Mouse (Mus musculus): ENCODE data around the gene Zmynd8. TPM values are rescaled to one million over a fixed set of nuclear protein-coding genes. Genes with fewer than 3 reads are reported as not detected.
A peak's percentile ranks its signal among the peaks of the same experiment; 100 is the strongest.

Gene Zmynd8
- polyA plus RNA-seq, 1 experiment from 2014 or later, result 68.1 TPM

DNA sequence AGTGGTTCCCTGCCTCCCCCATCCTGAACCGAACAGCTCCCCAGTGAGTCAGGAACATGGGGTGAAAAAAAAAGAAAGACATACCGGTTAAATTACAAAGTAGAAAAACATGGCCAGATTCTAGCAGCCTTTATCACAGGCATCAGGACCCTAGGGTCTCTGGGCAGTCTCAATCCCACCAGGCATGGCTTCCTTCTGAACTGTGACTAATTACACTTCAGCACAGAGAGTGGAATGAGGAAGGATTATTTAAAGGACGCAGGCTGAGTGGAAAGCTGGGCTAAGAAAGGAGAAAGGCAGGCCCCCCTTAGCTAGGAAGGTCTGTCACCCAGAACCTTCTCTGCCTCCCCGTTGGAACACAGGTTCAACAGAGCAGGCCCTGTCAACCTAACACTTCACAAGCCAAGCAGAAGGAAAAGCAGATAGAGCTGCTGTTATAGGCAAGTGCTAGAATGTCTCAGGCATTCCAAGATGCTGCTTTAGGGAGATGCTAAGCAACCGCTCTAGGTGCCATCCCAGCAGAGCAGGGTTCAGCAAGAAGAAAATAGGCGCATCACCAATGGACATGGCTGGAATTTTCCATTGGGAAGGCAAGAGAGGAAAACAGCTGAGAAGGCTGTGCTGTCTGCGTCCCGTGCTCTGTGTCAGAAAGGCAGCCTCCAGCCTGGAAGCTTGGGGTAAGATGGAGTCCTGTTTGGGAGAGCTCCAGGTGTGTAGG is 22.5 kb downstream of the Zmynd8 start:
- Histone ChIP-seq H3K27me3 (replicated peaks; ENCODE audit: low read depth, poor library complexity, severe bottlenecking) (no peaks in the 10 kb centered on the region), H3K36me3 (replicated peaks) (peaks cover 55% of the 10 kb centered on the region), H3K4me1 (peaks cover 87% of the 10 kb centered on the region), H3K9me3 (no peaks in the 10 kb centered on the region), H3K27ac (replicated peaks) (peak overlapping the region; percentile 89), H3K4me3 (peak overlapping the region; percentile 16; the same call in 1 of the 2 replicates)
- DNase-seq (ENCODE audit: low spot score), result no peak
- 34% methylated on average over 8 of the region's 8 CpGs for WGBS

DNA sequence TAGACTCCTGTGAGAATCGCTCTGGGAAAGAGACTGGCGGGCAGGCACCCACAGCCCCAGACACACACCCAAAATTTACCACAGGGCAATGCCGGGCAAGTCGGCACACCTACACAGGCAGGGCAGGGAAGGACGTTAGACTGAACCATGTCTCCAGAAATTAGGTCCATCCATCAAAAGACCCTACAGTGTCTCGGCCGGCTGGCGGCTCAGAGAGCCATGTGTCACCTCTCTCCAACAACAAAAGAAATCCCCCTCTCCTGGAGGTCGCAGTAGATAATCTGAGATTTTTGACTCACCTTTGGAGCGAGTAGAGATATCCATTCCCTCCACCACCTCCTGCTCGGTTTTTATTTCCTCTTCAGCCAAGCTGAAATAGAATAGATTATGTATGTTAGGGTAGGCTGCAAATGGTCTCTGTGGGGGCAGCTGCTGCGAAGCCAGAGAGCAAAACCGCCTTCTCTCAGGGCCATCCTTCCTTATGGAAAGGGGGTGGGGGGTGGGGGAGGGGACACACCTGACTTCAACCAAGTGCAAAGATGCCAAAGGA is 23.3 kb downstream of the Zmynd8 start:
- peak overlapping the region; percentile 89 for H3K27ac ChIP-seq (replicated peaks)
- no peaks in the 10 kb centered on the region for H3K9me3 ChIP-seq
- DNase-seq (ENCODE audit: low spot score), result no peak
- H3K4me1 ChIP-seq, result peaks cover 78% of the 10 kb centered on the region
- peaks cover 63% of the 10 kb centered on the region for H3K36me3 ChIP-seq (replicated peaks)
- H3K4me3 ChIP-seq, result peak overlapping the region; percentile 32
- no peaks in the 10 kb centered on the region for H3K27me3 ChIP-seq (replicated peaks; ENCODE audit: low read depth, poor library complexity, severe bottlenecking)
- WGBS, result 29% methylated on average over 13 of the region's 13 CpGs

DNA sequence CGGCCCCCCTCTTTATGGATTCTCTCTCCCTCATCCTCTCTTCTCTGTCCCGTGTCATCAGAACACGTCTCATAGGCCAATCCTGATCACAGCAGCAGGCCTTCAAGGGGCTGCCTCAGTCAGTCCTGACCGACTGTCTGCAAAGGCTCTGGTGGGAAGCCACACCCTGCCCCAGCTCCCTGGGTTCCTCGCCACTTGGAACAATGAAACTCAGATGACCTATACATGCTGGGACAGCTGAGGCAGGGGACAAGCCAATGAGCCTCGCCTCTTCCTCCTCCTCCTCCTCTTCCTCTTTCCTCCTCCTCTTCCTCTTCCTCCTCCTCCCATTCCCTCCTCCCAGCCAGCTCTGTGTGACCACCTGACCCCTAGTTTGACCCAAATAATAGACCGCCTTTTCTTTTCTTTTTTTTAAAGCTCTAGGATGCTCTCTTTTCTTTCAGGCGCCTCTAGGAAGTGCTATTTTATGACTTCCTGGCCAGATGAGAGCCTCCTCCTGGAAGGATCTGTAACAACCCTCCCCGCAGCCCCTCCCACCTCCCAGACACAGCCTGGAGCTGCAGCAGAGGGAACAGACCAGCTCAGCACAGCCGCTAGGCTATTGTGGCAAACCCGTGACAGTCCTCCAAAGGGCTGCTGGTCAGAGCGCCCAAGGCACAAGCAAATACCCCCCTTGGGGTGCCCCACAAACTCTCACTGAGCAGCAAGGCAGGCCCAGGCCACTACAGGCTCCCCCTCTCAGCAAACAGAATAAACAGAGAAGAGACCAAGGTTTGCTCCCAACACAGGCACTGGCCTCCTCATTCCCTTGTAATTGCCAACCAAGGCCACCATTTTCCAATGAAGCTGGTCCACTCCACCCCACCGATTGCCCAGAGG is 24.1 kb downstream of the Zmynd8 start:
- Histone ChIP-seq H3K4me1 (peaks cover 77% of the 10 kb centered on the region), H3K4me3 (peak overlapping the region; percentile 32), H3K27me3 (replicated peaks; ENCODE audit: low read depth, poor library complexity, severe bottlenecking) (no peaks in the 10 kb centered on the region), H3K36me3 (replicated peaks) (peaks cover 67% of the 10 kb centered on the region), H3K9me3 (no peaks in the 10 kb centered on the region), H3K27ac (replicated peaks) (peak overlapping the region; percentile 89)
- WGBS, result 33% methylated on average over 13 of the region's 13 CpGs
- DNase-seq (ENCODE audit: low spot score), result peak; percentile 75

DNA sequence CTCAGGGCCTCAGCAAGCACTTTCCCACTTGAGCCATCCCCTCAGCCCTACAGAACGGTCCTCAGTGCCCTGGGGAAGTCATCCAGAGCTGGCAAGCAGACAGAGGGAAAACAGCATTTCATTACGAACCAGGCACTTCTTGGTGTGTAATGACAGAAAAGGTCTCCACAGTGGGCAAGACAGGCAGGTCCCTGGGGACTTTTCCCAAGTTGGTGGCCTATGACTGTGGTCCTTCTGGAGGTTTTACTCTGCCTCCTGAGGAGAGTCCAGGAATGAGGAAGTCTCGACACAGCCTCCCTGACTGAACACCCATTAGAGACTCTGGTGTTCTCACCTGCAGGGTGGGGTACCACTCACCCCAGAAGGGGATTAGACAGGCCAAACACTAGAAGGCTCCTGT is 25.0 kb downstream of the Zmynd8 start:
- no peaks in the 10 kb centered on the region for H3K9me3 ChIP-seq
- peaks cover 76% of the 10 kb centered on the region for H3K36me3 ChIP-seq (replicated peaks)
- peak overlapping the region; percentile 89 for H3K27ac ChIP-seq (replicated peaks)
- WGBS, result 76% methylated on average over 3 of the region's 3 CpGs
- H3K4me3 ChIP-seq, result no peak overlapping the region
- H3K27me3 ChIP-seq (replicated peaks; ENCODE audit: low read depth, poor library complexity, severe bottlenecking), result no peaks in the 10 kb centered on the region
- DNase-seq (ENCODE audit: low spot score), result no peak
- peaks cover 77% of the 10 kb centered on the region for H3K4me1 ChIP-seq

DNA sequence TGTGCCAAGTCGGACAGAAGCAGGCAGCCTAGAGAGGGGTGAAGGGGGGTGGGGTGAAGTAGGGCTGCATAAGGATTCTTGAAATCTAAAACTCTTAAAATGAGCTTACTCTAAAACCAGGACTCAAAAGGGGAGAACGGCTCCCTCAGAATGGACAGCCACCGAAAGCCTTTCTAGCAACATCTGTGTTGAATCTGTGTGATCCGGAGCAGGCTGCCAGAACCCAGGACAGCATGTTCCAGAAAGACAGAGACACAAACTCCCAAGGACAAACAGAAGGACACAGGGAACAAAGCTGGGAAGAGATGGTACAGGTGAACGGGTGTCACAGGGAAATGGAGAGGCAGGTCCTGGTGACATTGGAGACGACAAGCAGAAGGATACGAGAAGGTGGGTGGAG is 25.6 kb downstream of the Zmynd8 start:
- 79% methylated on average over 7 of the region's 7 CpGs for WGBS
- peaks cover 77% of the 10 kb centered on the region for H3K4me1 ChIP-seq
- no peak for DNase-seq (ENCODE audit: low spot score)

DNA sequence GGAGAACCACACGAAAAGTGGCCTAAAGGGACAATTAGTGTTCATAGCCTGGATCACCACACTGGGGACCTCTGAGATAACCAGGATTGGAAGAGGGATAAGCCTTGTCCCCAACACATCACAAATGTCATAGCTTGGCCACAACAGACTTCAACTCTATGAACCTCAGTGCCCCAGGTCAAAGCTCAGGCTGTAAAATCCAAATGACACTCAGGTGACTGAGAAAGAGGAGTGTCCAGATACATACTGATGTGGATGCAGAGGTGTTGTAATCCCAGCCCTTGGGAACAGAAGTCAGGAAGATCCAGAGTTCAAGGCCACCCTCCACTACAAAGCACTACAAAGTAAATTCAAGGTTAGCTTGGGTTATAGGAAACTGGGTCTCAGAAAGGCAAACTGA is 29.6 kb downstream of the Zmynd8 start:
- Histone ChIP-seq H3K4me3 (no peak overlapping the region), H3K27me3 (replicated peaks; ENCODE audit: low read depth, poor library complexity, severe bottlenecking) (no peaks in the 10 kb centered on the region), H3K36me3 (replicated peaks) (peaks cover 81% of the 10 kb centered on the region), H3K27ac (replicated peaks) (peak overlapping the region; percentile 73), H3K9me3 (no peaks in the 10 kb centered on the region), H3K4me1 (peaks cover 72% of the 10 kb centered on the region)
- 84% methylated on average over 1 of the region's 1 CpGs for WGBS
- DNase-seq (ENCODE audit: low spot score), result no peak

More for the DNA sequence above, 25.6 kb downstream of the Zmynd8 start:
- Histone ChIP-seq H3K4me3 (no peak overlapping the region), H3K27me3 (replicated peaks; ENCODE audit: low read depth, poor library complexity, severe bottlenecking) (no peaks in the 10 kb centered on the region), H3K36me3 (replicated peaks) (peaks cover 82% of the 10 kb centered on the region), H3K27ac (replicated peaks) (peak overlapping the region; percentile 89), H3K9me3 (no peaks in the 10 kb centered on the region)

DNA sequence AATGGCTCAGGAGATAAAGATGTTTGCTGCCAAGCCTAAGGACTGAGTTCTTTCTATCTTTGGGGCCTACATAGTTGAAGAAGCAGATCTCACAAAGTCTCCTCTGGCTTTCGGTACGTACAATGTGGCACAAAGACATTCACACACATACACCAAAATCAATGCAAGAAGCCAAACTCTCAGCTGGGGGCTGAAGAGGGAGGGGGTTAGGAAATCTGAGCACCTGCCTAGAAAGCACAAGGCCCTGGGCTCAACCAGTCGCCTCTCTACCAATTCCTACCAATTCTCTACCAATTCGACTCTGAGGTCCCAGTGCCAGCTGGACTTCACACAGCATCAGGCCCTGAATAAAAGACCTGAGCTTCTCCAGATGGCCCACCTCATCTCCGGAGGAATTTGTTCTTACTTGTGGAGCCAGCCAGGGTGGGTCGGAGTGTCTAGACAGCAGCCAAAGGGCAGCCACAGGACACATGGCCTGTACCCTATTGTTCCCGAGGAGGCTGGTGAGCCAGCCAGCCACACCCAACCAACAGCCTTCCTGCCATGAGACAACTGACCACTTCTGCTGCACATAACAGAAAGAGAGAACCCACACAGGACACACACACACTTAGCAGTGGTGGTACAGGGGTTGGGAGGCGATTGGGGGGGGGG is 30.2 kb downstream of the Zmynd8 start:
- Histone ChIP-seq H3K27ac (replicated peaks) (peak overlapping the region; percentile 73), H3K4me3 (no peak overlapping the region), H3K36me3 (replicated peaks) (peaks cover 76% of the 10 kb centered on the region), H3K27me3 (replicated peaks; ENCODE audit: low read depth, poor library complexity, severe bottlenecking) (no peaks in the 10 kb centered on the region), H3K9me3 (no peaks in the 10 kb centered on the region), H3K4me1 (peaks cover 72% of the 10 kb centered on the region)
- DNase-seq (ENCODE audit: low spot score), result peak; percentile 46
- 73% methylated on average over 8 of the region's 8 CpGs for WGBS

DNA sequence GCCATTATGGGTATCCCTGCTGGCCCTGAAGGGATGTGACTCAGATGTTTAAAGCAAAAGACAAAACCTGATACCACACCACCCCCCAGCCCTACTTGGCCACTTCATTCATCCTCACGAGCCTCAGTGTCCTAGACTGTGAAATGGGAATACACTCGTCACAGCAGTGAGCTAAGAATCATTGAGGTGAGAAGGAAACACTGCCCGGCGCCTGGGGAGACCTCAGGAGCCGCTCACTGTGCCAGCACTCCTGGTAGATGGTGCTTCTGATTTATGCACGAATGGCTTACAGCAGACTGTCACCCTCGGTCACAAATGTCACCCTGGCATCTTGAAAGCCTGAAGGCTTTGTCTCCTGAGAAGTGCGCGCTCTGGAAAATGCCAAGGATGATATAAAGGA is 31.3 kb downstream of the Zmynd8 start:
- WGBS, result 85% methylated on average over 9 of the region's 9 CpGs
- peaks cover 71% of the 10 kb centered on the region for H3K4me1 ChIP-seq

DNA sequence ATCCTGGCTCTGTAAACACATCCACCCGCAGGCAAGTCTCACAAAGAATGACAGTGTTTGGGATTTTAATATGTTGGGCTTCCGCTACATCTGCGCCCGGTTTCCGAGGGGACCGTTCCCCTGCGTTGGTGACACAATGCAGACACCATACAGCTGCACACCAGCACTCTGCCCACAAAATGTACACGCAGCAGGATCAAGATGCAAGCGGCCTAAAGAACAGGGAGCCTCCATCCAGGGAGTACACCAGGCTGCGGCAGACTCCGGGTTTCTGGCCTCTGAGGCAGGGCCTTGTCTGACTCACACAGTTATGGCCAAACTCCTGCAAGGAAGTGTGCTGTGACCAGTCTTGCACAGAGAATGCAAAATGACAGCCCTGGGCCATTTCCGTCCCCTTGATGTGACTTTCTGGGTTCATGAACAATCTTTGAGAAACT is 31.8 kb downstream of the Zmynd8 start:
- Histone ChIP-seq H3K9me3 (no peaks in the 10 kb centered on the region), H3K27ac (replicated peaks) (peak overlapping the region; percentile 69), H3K4me3 (no peak overlapping the region), H3K27me3 (replicated peaks; ENCODE audit: low read depth, poor library complexity, severe bottlenecking) (no peaks in the 10 kb centered on the region), H3K4me1 (peaks cover 75% of the 10 kb centered on the region), H3K36me3 (replicated peaks) (peaks cover 73% of the 10 kb centered on the region)
- 65% methylated on average over 12 of the region's 12 CpGs for WGBS
- no peak for DNase-seq (ENCODE audit: low spot score)

More for the DNA sequence above, 31.3 kb downstream of the Zmynd8 start:
- peak overlapping the region; percentile 69; the same call in 1 of the 2 replicates for H3K27ac ChIP-seq (replicated peaks)
- no peak overlapping the region for H3K4me3 ChIP-seq
- no peak for DNase-seq (ENCODE audit: low spot score)
- no peaks in the 10 kb centered on the region for H3K9me3 ChIP-seq
- H3K36me3 ChIP-seq (replicated peaks), result peaks cover 72% of the 10 kb centered on the region
- H3K27me3 ChIP-seq (replicated peaks; ENCODE audit: low read depth, poor library complexity, severe bottlenecking), result no peaks in the 10 kb centered on the region

DNA sequence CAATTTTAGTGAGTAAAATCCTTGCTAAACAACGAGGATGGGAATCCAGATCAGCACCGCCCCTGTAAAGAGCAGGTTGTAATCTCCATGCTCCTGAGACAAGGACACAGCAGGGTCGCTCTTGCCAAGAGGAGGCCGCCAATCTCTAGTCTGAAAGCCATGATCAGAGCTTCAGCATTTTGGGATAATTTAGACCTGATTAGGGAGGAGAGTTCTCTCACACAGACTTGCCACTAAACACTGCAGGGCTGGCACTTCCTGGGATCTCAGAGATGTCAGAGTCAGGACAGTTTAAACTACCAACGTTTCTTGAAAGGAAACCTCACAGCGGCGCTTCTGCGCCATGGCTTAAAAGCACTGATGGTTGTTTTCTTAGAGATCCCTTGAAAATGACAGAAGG is 32.4 kb downstream of the Zmynd8 start:
- WGBS, result 56% methylated on average over 8 of the region's 8 CpGs
- H3K4me1 ChIP-seq, result peaks cover 80% of the 10 kb centered on the region
- peak overlapping the region; percentile 69 for H3K27ac ChIP-seq (replicated peaks)
- no peak overlapping the region for H3K4me3 ChIP-seq
- no peaks in the 10 kb centered on the region for H3K9me3 ChIP-seq
- H3K36me3 ChIP-seq (replicated peaks), result peaks cover 73% of the 10 kb centered on the region
- DNase-seq (ENCODE audit: low spot score), result no peak
- no peaks in the 10 kb centered on the region for H3K27me3 ChIP-seq (replicated peaks; ENCODE audit: low read depth, poor library complexity, severe bottlenecking)

DNA sequence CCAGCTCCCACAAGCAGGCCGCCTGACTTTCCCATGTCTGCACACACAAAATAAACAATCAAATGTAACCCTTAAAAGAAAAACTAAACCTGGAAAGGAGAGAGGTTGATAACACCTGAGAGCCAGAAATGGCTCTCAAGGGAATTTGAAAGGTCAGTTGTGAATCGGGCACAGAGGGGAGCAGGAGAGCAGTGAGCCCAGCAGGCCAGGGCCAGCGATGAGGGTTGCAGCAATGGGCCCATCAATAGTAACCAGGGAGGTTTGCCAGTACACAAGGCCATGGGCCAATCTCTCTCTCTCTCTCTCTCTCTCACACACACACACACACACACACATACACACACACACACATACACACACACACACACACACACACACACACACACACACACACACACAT is 34.0 kb downstream of the Zmynd8 start:
- H3K36me3 ChIP-seq (replicated peaks), result peaks cover 70% of the 10 kb centered on the region
- no peak overlapping the region for H3K27ac ChIP-seq (replicated peaks)
- H3K4me3 ChIP-seq, result no peak overlapping the region
- DNase-seq (ENCODE audit: low spot score), result no peak
- peaks cover 87% of the 10 kb centered on the region for H3K4me1 ChIP-seq
- H3K27me3 ChIP-seq (replicated peaks; ENCODE audit: low read depth, poor library complexity, severe bottlenecking), result no peaks in the 10 kb centered on the region
- WGBS, result 88% methylated on average over 3 of the region's 3 CpGs
- no peaks in the 10 kb centered on the region for H3K9me3 ChIP-seq
